Mouse (Mus musculus): ENCODE data around the gene Hoxb9. TPM values are rescaled to one million over a fixed set of nuclear protein-coding genes. Genes with fewer than 3 reads are reported as not detected.

Hoxb9 gene
- not detected for total RNA-seq (2021)

GRCm38 (mm10) chr11:96270996-96271540 lies at the start of gene Hoxb9:
TSS of gene Hoxb9 (plus strand) at chr11:96271457.
- no peak for DNase-seq

GRCm38 (mm10) chr11:96223813-96224212 lies 47.4 kb upstream of the Hoxb9 start:
- no peak for DNase-seq

GRCm38 (mm10) chr11:96227676-96228075 lies 43.6 kb upstream of the Hoxb9 start:
- DNase-seq: no peak

GRCm38 (mm10) chr11:96234906-96235305 lies 36.4 kb upstream of the Hoxb9 start:
- DNase-seq: peak in 1 of 2 experiments; percentile 15

GRCm38 (mm10) chr11:96240211-96240610 lies 31.0 kb upstream of the Hoxb9 start:
- no peak for DNase-seq

GRCm38 (mm10) chr11:96250901-96251300 lies 20.4 kb upstream of the Hoxb9 start:
- DNase-seq: no peak

- DNase-seq: no peak
Measured at GRCm38 (mm10) chr11:96251480-96252031, 19.7 kb upstream of the Hoxb9 start.

GRCm38 (mm10) chr11:96252541-96253120 lies 18.6 kb upstream of the Hoxb9 start:
- no peak for DNase-seq

GRCm38 (mm10) chr11:96254221-96254620 lies 17.0 kb upstream of the Hoxb9 start:
- DNase-seq: no peak

- no peak for DNase-seq
Measured at GRCm38 (mm10) chr11:96255111-96255995, 15.9 kb upstream of the Hoxb9 start.

GRCm38 (mm10) chr11:96255996-96256445 lies 15.2 kb upstream of the Hoxb9 start:
- DNase-seq: no peak

- DNase-seq: no peak
Measured at GRCm38 (mm10) chr11:96257141-96257540, 14.1 kb upstream of the Hoxb9 start.

GRCm38 (mm10) chr11:96259038-96259437 lies 12.2 kb upstream of the Hoxb9 start:
- no peak for DNase-seq

- no peak for DNase-seq
Measured at GRCm38 (mm10) chr11:96259511-96259910, 11.7 kb upstream of the Hoxb9 start.

- DNase-seq: no peak
Measured at GRCm38 (mm10) chr11:96260310-96260970, 10.8 kb upstream of the Hoxb9 start.

GRCm38 (mm10) chr11:96261323-96261890 lies 9.8 kb upstream of the Hoxb9 start:
- no peak for DNase-seq

- DNase-seq: no peak
Measured at GRCm38 (mm10) chr11:96262262-96262830, 8.9 kb upstream of the Hoxb9 start.

GRCm38 (mm10) chr11:96263636-96264389 lies 7.4 kb upstream of the Hoxb9 start:
- DNase-seq: no peak

GRCm38 (mm10) chr11:96264390-96265020 lies 6.8 kb upstream of the Hoxb9 start:
- no peak for DNase-seq

- DNase-seq: no peak
Measured at GRCm38 (mm10) chr11:96265954-96266353, 5.3 kb upstream of the Hoxb9 start.

All from layer of hippocampus, postnatal 36 days (tissue).